Mouse (Mus musculus) limb, embryonic 14.5 days (tissue): ENCODE measurements around the gene Ostn. TPM values are rescaled to one million over a fixed set of nuclear protein-coding genes. Genes with fewer than 3 reads are reported as not detected.

Experiments
- ATAC-seq: fragments of 200-750 bp; cut with Nextera tagmentation; 2 replicates; pipeline ENCODE4 v1.8.0; 2017; ENCODE audit warnings: low read depth, moderate number of reproducible peaks, moderate TSS enrichment; ENCODE audit not compliant: low FRiP score
- DNase-seq: peaks from one replicate; pipeline ENCODE4 v3.0.0-alpha.2; 2015; ENCODE audit warnings: low spot score
- H3K27ac ChIP-seq: fragments of 300-500 bp; sonication (generic); replicated peaks from 2 replicates; pipeline ENCODE4 v1.5.1; 2014; ENCODE audit warnings: low read depth, mild to moderate bottlenecking, low read length, moderate library complexity, mixed read lengths
- H3K27me3 ChIP-seq: fragments of 300-500 bp; sonication (generic); 2 replicates; pipeline ENCODE4 v1.6.1; 2014; ENCODE audit warnings: low read length, mixed read lengths; ENCODE audit not compliant: control insufficient read depth, insufficient read depth
- H3K36me3 ChIP-seq: fragments of 300-500 bp; sonication (generic); 2 replicates; pipeline ENCODE4 v1.6.1; 2014; ENCODE audit warnings: mild to moderate bottlenecking, low read length, moderate library complexity, mixed read lengths; ENCODE audit not compliant: control insufficient read depth, insufficient read depth
- H3K4me1 ChIP-seq: fragments of 300-500 bp; sonication (generic); 2 replicates; pipeline ENCODE4 v1.6.1; 2014; ENCODE audit warnings: antibody characterized with exemption, low read length, mixed read lengths; ENCODE audit not compliant: control insufficient read depth, insufficient read depth
- H3K4me2 ChIP-seq: fragments of 300-500 bp; sonication (generic); replicated peaks from 2 replicates; pipeline ENCODE4 v1.6.1; 2014; ENCODE audit warnings: low read depth, mild to moderate bottlenecking, low read length, moderate library complexity; ENCODE audit not compliant: severe bottlenecking
- H3K4me3 ChIP-seq: fragments of 300-500 bp; sonication (generic); replicated peaks from 2 replicates; pipeline ENCODE4 v1.5.1; 2014; ENCODE audit warnings: low read length
- H3K9ac ChIP-seq: fragments of 300-500 bp; sonication (generic); 2 replicates; pipeline ENCODE4 v1.6.1; 2014; ENCODE audit warnings: mild to moderate bottlenecking, low read depth, low read length, moderate library complexity; ENCODE audit not compliant: severe bottlenecking
- H3K9me3 ChIP-seq: fragments of 300-500 bp; sonication (generic); 2 replicates; pipeline ENCODE4 v1.6.1; 2016; ENCODE audit warnings: low read length; ENCODE audit not compliant: control insufficient read depth
- POLR2A ChIP-seq: fragments of 200-500 bp; IDR thresholded peaks from 2 replicates; pipeline ENCODE4 v1.8.0; 2012; ENCODE audit warnings: inconsistent platforms, mild to moderate bottlenecking, moderate library complexity, borderline replicate concordance; ENCODE audit not compliant: insufficient read depth, insufficient read length; ENCODE audit errors: extremely low read depth
- whole genome bisulfite sequencing: fragments of 180-500 bp; shearing (Covaris S2); extraction: QIAGEN DNeasy Blood & Tissue Kit; methylation state at CpG from one replicate; pipeline ENCODE4 v1.1.7; 2014; 5-methylcytosine and 5-hydroxymethylcytosine counted together
- polyA plus RNA-seq, 2 experiments: library from polyadenylated mRNA; depleted of rRNA in 1 of 2; stranded (reverse) in 1 of 2; unstranded in 1 of 2; fragments of >200 nt; fragmentation: Nextera tagmentation in 1 of 2; extraction: Ambion mirVana in 1 of 2; gene quantifications; 2 replicates each; pipeline versions ENCODE4 v1.2.1 to v1.2.3; 2012 to 2014

Ostn gene
- polyA plus RNA-seq, 2 experiments = 3.0 to 7.4 TPM

GRCm38 (mm10) chr16:27387634-27388611 lies 80.6 kb downstream of the Ostn start:
- Histone ChIP-seq H3K36me3 (no peaks in the 10 kb centered on the region), H3K4me3 (peak overlapping the region; percentile 87), H3K9me3 (no peaks in the 10 kb centered on the region), H3K9ac (peak overlapping the region; percentile 99; the same call in 1 of the 2 replicates), H3K27ac (no peak overlapping the region), H3K27me3 (no peaks in the 10 kb centered on the region), H3K4me1 (peaks cover 9% of the 10 kb centered on the region), H3K4me2 (peak overlapping the region; percentile 68)
- no peak for TF ChIP-seq POLR2A
- WGBS = 59% methylated on average over 12 of the region's 12 CpGs
- DNase-seq = no peak
- ATAC-seq = no peak

DNA sequence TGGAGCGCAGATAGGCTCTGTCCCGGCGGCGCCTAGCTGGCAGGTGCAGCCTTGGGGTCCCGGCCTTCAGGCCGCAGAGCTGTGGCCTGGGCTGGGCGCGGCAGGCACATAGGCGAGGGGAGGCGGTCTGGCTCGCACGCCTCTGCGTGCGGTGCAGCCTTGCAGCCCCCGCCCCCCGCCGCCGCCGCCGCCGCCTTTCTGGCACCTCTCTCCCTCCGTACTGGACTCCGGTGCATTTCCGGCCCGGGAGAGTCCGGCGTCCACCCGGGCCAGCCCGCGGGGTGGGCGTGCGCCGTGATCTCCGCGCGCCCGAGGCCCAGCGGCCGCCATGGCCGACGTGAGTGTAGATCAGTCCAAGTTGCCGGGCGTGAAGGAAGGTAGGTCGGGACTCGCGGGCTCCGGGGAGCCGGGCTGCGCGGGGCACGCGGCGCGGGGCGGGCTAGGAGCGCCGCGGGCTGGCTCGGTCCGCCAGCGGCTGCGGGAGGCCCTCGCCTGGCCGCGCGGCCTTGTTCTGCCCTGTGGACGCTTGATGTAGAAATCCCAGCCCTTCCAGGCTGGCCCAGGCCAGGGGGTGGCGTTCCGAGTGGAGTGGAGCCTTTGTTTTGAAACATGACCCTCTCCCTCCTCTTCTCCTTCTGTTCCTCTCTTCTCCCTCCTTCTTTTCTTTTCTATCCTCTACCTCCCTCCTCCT lies 81.6 kb downstream of the Ostn start, which contains the start of gene Ccdc50:
Gene Ccdc50 (plus strand): TSS at position 109 of the 691 bp plus-strand sequence.
- Histone ChIP-seq H3K27me3 (no peaks in the 10 kb centered on the region), H3K4me1 (peaks cover 9% of the 10 kb centered on the region), H3K27ac (peak within 1 kb of the TSS; percentile 97), H3K9ac (peak within 1 kb of the TSS; percentile 99), H3K36me3 (no peaks in the 10 kb centered on the region), H3K9me3 (no peaks in the 10 kb centered on the region), H3K4me2 (peak within 1 kb of the TSS; percentile 68), H3K4me3 (peak within 1 kb of the TSS; percentile 87)
- no peak for TF ChIP-seq POLR2A
- ATAC-seq (peak; percentile 93), DNase-seq (peak; percentile 59)
- WGBS = 3% methylated on average over 44 of the region's 69 CpGs

DNA sequence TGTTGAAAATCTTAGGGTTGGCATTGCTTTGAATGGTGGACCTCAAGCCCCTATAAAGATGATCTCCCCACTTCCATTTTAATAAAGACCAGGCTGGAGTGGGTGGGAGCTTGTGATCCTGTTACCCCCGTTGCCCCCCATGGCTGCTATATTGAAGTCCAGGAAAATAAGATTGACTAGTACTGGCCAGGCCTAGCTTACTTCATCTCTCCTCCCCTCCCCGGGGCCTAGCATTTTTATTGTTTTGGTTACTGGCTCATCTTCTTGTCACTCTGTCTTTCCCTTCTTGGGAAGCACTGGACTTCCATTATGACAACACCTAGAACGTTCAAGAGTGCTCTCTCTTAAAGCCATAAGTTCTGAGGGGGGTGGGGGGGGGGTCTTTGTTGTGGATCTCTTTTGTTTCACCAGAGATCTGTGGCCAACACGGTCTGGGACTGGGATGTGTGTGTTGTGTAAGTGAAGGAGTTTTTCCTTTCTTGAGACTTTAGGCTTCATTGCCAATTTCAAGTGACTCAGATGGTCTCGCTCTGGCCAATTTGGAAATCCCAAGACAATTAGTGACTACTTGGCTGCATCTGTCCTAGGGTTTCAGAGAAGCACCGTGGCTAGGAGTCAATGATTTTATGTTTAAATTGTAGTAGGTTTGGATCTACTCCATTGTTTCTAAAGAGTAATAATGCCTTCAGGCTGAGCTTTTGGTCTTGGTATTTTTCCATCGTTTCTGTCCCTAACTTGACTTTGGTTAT lies 82.4 kb downstream of the Ostn start:
- Histone ChIP-seq H3K4me1 (peaks cover 9% of the 10 kb centered on the region), H3K9me3 (no peaks in the 10 kb centered on the region), H3K4me2 (peak overlapping the region; percentile 68), H3K27ac (peak overlapping the region; percentile 97), H3K36me3 (no peaks in the 10 kb centered on the region), H3K9ac (peak overlapping the region; percentile 99), H3K27me3 (no peaks in the 10 kb centered on the region), H3K4me3 (peak overlapping the region; percentile 87)
- no peak for TF ChIP-seq POLR2A
- ATAC-seq (no peak), DNase-seq (no peak)
- 27% methylated on average over 7 of the region's 7 CpGs for WGBS

DNA sequence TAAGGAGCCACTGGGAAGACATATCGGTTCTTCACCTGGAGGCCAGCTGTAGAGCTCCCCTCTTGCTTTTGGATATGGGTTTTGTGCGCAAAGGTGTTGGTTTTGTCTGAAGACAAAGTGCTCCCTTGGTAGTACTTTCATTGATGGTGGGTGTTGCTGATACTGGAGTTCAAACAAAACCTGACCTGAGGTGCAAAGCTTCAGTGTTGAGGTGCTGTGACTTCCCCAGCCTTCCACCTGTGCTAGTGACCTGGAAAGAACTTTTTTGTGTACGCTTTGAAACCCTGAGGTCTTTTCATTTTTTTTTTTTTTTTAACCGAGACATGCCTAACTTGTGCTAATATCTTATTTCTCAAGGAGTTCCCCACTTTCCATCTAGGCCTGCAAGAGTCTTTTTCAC lies 83.0 kb downstream of the Ostn start:
- DNase-seq (no peak), ATAC-seq (no peak)
- no peaks in the 10 kb centered on the region for H3K27me3 ChIP-seq
- no peak for TF ChIP-seq POLR2A
- H3K9me3 ChIP-seq = no peaks in the 10 kb centered on the region
- H3K4me3 ChIP-seq = peak overlapping the region; percentile 87
- peaks cover 9% of the 10 kb centered on the region for H3K4me1 ChIP-seq
- H3K36me3 ChIP-seq = no peaks in the 10 kb centered on the region
- peak overlapping the region; percentile 97; the same call in 1 of the 2 replicates for H3K27ac ChIP-seq
- peak overlapping the region; percentile 68 for H3K4me2 ChIP-seq
- H3K9ac ChIP-seq = peak overlapping the region; percentile 99; the same call in 1 of the 2 replicates
- 78% methylated on average over 4 of the region's 4 CpGs for whole genome bisulfite sequencing
